Mouse (Mus musculus) lung, postnatal 0 days (tissue): ENCODE results near the gene Arsg. TPM values are rescaled to one million over a fixed set of nuclear protein-coding genes. Genes with fewer than 3 reads are reported as not detected.
A peak's percentile ranks its signal among the peaks of the same experiment; 100 is the strongest.

Source experiments
- ATAC-seq: fragments of 200-750 bp; cut with Nextera tagmentation; 2 replicates; pipeline ENCODE4 v1.8.0; 2017; ENCODE audit warnings: moderate library complexity
- DNase-seq: peaks from one replicate; pipeline ENCODE4 v3.0.0-alpha.2; 2016; ENCODE audit warnings: low spot score
- H3K27ac ChIP-seq: fragments of 300-500 bp; sonication (generic); 2 replicates; pipeline ENCODE4 v1.5.1; 2014; ENCODE audit warnings: antibody characterized with exemption, mild to moderate bottlenecking, low read length, mixed read lengths
- H3K27me3 ChIP-seq: fragments of 300-500 bp; sonication (generic); replicated peaks from 2 replicates; pipeline ENCODE4 v1.6.1; 2014; ENCODE audit warnings: low read length, mixed read lengths; ENCODE audit not compliant: insufficient read depth
- H3K36me3 ChIP-seq: fragments of 300-500 bp; sonication (generic); 2 replicates; pipeline ENCODE4 v1.6.1; 2014; ENCODE audit warnings: low read length, mixed read lengths; ENCODE audit not compliant: insufficient read depth
- H3K4me1 ChIP-seq: fragments of 300-500 bp; sonication (generic); 2 replicates; pipeline ENCODE4 v1.6.1; 2014; ENCODE audit warnings: antibody characterized with exemption, low read depth, low read length, mixed read lengths; ENCODE audit not compliant: insufficient read depth
- H3K4me2 ChIP-seq: fragments of 300-500 bp; sonication (generic); replicated peaks from 2 replicates; pipeline ENCODE4 v1.6.1; 2014; ENCODE audit warnings: low read depth, mild to moderate bottlenecking, low read length, moderate library complexity, mixed read lengths
- H3K4me3 ChIP-seq: fragments of 300-500 bp; sonication (generic); 2 replicates; pipeline ENCODE4 v1.5.1; 2014; ENCODE audit warnings: low read depth, low read length
- H3K9ac ChIP-seq: fragments of 300-500 bp; sonication (generic); replicated peaks from 2 replicates; pipeline ENCODE4 v1.6.1; 2014; ENCODE audit warnings: low read depth, mild to moderate bottlenecking
- H3K9me3 ChIP-seq: fragments of 300-500 bp; sonication (generic); 2 replicates; pipeline ENCODE4 v1.6.1; 2016; ENCODE audit warnings: low read length, mixed read lengths
- CTCF ChIP-seq: IDR thresholded peaks from 2 replicates; pipeline ENCODE4 v1.5.1; 2016; ENCODE audit warnings: antibody characterized with exemption, mild to moderate bottlenecking
- EP300 ChIP-seq: IDR thresholded peaks from 2 replicates; pipeline ENCODE4 v1.6.1; 2016; ENCODE audit warnings: antibody characterized with exemption, mild to moderate bottlenecking, control low read depth
- WGBS: fragments of 180-500 bp; shearing (Covaris S2); extraction: QIAGEN DNeasy Blood & Tissue Kit; methylation state at CpG from one replicate; pipeline ENCODE4 v1.1.7; 2014; 5-methylcytosine and 5-hydroxymethylcytosine counted together
- polyA plus RNA-seq: library from polyadenylated mRNA; unstranded; fragments of >200 nt; fragmentation: Nextera tagmentation; extraction: Ambion mirVana; gene quantifications from 2 replicates; pipeline ENCODE4 v1.2.1, GENCODE M21; 2015

Arsg gene
- polyA plus RNA-seq, 1 experiment from 2014 or later, result 7.1 TPM

GRCm38 (mm10) chr11:109560793-109561257 is 87.7 kb downstream of the Arsg start:
- peak; percentile 74 for DNase-seq
- Histone ChIP-seq H3K9ac (no peak overlapping the region), H3K9me3 (no peaks in the 10 kb centered on the region), H3K4me1 (no peaks in the 10 kb centered on the region), H3K4me2 (no peak overlapping the region), H3K4me3 (no peak overlapping the region), H3K27me3 (no peaks in the 10 kb centered on the region), H3K36me3 (no peaks in the 10 kb centered on the region), H3K27ac (no peak overlapping the region)
- peak; percentile 73 for TF ChIP-seq CTCF
- TF ChIP-seq EP300, result peak; percentile 91
- peak; percentile 83 for ATAC-seq
- 7% methylated on average over 9 of the region's 9 CpGs for WGBS

GRCm38 (mm10) chr11:109561445-109561844 is 88.3 kb downstream of the Arsg start:
- Histone ChIP-seq H3K4me3 (no peak overlapping the region), H3K9ac (no peak overlapping the region), H3K27ac (no peak overlapping the region), H3K36me3 (no peaks in the 10 kb centered on the region), H3K9me3 (no peaks in the 10 kb centered on the region), H3K27me3 (no peaks in the 10 kb centered on the region), H3K4me1 (no peaks in the 10 kb centered on the region), H3K4me2 (no peak overlapping the region)
- no peak for DNase-seq
- TF ChIP-seq CTCF (no peak), EP300 (no peak)
- ATAC-seq, result no peak
- 42% methylated on average over 3 of the region's 3 CpGs for WGBS

- H3K4me3 ChIP-seq, result no peak overlapping the region
- no peaks in the 10 kb centered on the region for H3K27me3 ChIP-seq
- H3K9ac ChIP-seq, result no peak overlapping the region
- H3K4me1 ChIP-seq, result no peaks in the 10 kb centered on the region
- ATAC-seq (no peak), DNase-seq (no peak)
- H3K9me3 ChIP-seq, result no peaks in the 10 kb centered on the region
- no peaks in the 10 kb centered on the region for H3K36me3 ChIP-seq
- TF ChIP-seq EP300, result no peak
- no peak for TF ChIP-seq CTCF
- H3K27ac ChIP-seq, result no peak overlapping the region
- no peak overlapping the region for H3K4me2 ChIP-seq
- WGBS, result 72% methylated on average over 4 of the region's 4 CpGs
Measured at GRCm38 (mm10) chr11:109563708-109564107, 90.5 kb downstream of the Arsg start.

- Histone ChIP-seq H3K4me2 (no peak overlapping the region), H3K4me3 (no peak overlapping the region), H3K27me3 (no peaks in the 10 kb centered on the region), H3K4me1 (no peaks in the 10 kb centered on the region), H3K27ac (no peak overlapping the region), H3K9ac (no peak overlapping the region), H3K36me3 (no peaks in the 10 kb centered on the region), H3K9me3 (no peaks in the 10 kb centered on the region)
- WGBS, result 79% methylated on average over 15 of the region's 15 CpGs
- DNase-seq (no peak), ATAC-seq (no peak)
- TF ChIP-seq CTCF (no peak), EP300 (no peak)
Measured at GRCm38 (mm10) chr11:109564466-109565214, 91.5 kb downstream of the Arsg start.

- Histone ChIP-seq H3K4me2 (no peak overlapping the region), H3K9ac (no peak overlapping the region), H3K9me3 (no peaks in the 10 kb centered on the region), H3K4me3 (no peak overlapping the region), H3K27ac (no peak overlapping the region), H3K27me3 (no peaks in the 10 kb centered on the region), H3K36me3 (peaks cover 10% of the 10 kb centered on the region; the same call in 1 of the 2 replicates), H3K4me1 (no peaks in the 10 kb centered on the region)
- 62% methylated on average over 12 of the region's 12 CpGs for WGBS
- ATAC-seq, result no peak
- no peak for TF ChIP-seq CTCF
- no peak for TF ChIP-seq EP300
- no peak for DNase-seq
Measured at GRCm38 (mm10) chr11:109569007-109569618, 95.9 kb downstream of the Arsg start.

GRCm38 (mm10) chr11:109569809-109570208 is 96.6 kb downstream of the Arsg start:
- no peak overlapping the region for H3K4me3 ChIP-seq
- no peak overlapping the region for H3K4me2 ChIP-seq
- ATAC-seq, result no peak
- 59% methylated on average over 7 of the region's 7 CpGs for WGBS
- no peaks in the 10 kb centered on the region for H3K9me3 ChIP-seq
- TF ChIP-seq CTCF, result no peak
- no peak for TF ChIP-seq EP300
- no peak for DNase-seq
- H3K4me1 ChIP-seq, result no peaks in the 10 kb centered on the region
- no peak overlapping the region for H3K27ac ChIP-seq
- H3K27me3 ChIP-seq, result no peaks in the 10 kb centered on the region
- H3K36me3 ChIP-seq, result peaks cover 10% of the 10 kb centered on the region; the same call in 1 of the 2 replicates
- no peak overlapping the region for H3K9ac ChIP-seq
